Mouse (Mus musculus): ENCODE results near the gene Hsd11b1. TPM values are rescaled to one million over a fixed set of nuclear protein-coding genes. Genes with fewer than 3 reads are reported as not detected.

The Hsd11b1 gene
- 0.17 and 0.21 TPM in 2 replicates for polyA plus RNA-seq (2016; fragmentation: Nextera tagmentation; extraction: Ambion mirVana)

DNA sequence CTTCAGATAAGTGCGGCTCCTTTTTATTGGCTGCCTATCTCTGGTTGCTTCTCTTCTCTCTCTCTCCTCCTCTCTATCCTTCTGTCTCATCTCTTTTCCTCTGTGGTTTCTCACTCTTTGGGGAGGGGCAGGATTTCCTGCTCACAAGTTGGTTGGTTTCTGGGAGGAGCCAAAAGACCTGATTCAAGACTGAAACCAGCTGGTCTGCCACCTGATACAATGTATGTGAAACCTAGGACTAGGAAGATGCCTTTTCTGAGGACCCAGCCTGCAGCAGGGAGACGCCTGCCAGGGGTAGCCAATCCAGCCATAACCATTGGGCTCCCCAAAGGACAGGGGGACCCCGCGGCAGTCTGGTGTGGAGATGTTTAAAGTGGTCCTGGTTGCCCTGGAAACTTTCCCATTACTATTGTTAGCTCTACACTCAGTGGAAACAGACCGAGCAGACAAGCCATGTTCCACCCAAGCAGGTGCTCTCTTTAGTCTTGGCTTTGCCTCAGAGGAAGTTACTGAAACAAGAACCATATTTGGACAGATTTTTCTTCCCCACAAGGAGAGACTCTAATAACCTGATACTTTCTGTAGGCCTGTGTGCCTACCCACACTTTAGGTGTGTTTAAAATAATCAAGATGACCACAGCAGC, at the start of gene Hsd11b1:
Hsd11b1 (minus strand) TSS at position 121 of the 644 bp plus-strand sequence.
- Histone ChIP-seq H3K4me1 (no peaks in the 10 kb centered on the region), H3K4me3 (no peak within 1 kb of the TSS), H3K9ac (peak within 1 kb of the TSS; percentile 23; the same call in 1 of the 2 replicates), H3K36me3 (no peaks in the 10 kb centered on the region), H3K27ac (no peak within 1 kb of the TSS), H3K27me3 (no peaks in the 10 kb centered on the region), H3K4me2 (replicated peaks) (no peak within 1 kb of the TSS), H3K9me3 (replicated peaks) (no peaks in the 10 kb centered on the region)
- ATAC-seq (ENCODE audit: low FRiP score): no peak
- WGBS: 72% methylated on average over 5 of the region's 5 CpGs

DNA sequence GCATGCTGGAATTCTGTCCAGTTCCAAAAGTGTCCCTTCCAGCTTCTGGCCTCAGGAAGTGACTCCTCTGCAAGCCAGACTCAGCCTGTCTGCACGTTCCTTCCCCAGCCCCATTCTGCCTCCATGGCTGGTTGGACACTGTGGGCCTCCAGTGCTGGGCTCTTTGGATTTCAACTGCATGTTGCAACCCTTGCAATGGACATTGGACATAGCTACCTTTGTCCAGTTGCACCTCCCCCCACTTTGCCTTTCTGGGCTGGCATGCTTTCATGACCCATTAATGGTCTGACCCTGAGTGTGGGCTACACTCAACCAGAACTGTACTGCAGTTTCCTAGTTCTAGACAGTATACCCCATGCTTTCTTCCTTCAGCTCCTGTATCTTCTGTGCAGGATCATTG, 47.7 kb upstream of the Hsd11b1 start:
- WGBS: 88% methylated on average over 1 of the region's 1 CpGs
- ATAC-seq (ENCODE audit: low FRiP score): no peak
- no peaks in the 10 kb centered on the region for H3K4me1 ChIP-seq
- no peak overlapping the region for H3K4me2 ChIP-seq (replicated peaks)
- no peaks in the 10 kb centered on the region for H3K9me3 ChIP-seq (replicated peaks)
- no peaks in the 10 kb centered on the region for H3K36me3 ChIP-seq
- H3K27me3 ChIP-seq: no peaks in the 10 kb centered on the region
- H3K9ac ChIP-seq: no peak overlapping the region
- H3K4me3 ChIP-seq: no peak overlapping the region
- no peak overlapping the region for H3K27ac ChIP-seq

DNA sequence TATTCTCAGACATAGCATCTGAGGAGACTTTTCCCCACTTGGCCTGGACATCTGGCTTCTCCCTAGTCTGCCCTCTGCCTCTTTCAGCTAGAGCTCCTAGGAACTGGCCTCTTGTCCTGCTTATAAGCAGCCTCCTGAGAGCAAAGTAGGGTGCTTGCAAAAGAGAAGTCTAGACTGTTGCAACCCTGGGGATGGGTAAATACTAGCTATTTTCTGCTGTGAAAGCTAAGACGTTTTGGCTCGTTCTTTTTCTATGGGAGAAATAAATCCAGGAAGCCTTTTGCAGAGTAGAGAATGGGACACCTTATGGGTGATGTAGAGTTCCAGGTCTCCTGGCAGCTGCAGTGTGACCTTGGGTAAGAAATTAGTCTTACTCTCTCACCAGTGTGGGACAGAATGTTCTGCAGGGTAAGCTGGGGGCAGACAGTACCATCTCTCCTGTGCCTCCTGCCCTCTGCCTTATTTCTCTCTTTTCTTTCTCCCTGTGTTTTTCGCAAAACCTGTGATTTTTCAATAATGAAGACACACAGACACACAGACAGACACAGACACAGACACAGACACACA, 46.7 kb upstream of the Hsd11b1 start:
- Histone ChIP-seq H3K27me3 (no peaks in the 10 kb centered on the region), H3K9ac (no peak overlapping the region), H3K4me1 (no peaks in the 10 kb centered on the region), H3K36me3 (no peaks in the 10 kb centered on the region), H3K4me2 (replicated peaks) (no peak overlapping the region), H3K4me3 (no peak overlapping the region), H3K9me3 (replicated peaks) (no peaks in the 10 kb centered on the region), H3K27ac (no peak overlapping the region)
- no peak for ATAC-seq (ENCODE audit: low FRiP score)
- WGBS: 89% methylated on average over 3 of the region's 3 CpGs

DNA sequence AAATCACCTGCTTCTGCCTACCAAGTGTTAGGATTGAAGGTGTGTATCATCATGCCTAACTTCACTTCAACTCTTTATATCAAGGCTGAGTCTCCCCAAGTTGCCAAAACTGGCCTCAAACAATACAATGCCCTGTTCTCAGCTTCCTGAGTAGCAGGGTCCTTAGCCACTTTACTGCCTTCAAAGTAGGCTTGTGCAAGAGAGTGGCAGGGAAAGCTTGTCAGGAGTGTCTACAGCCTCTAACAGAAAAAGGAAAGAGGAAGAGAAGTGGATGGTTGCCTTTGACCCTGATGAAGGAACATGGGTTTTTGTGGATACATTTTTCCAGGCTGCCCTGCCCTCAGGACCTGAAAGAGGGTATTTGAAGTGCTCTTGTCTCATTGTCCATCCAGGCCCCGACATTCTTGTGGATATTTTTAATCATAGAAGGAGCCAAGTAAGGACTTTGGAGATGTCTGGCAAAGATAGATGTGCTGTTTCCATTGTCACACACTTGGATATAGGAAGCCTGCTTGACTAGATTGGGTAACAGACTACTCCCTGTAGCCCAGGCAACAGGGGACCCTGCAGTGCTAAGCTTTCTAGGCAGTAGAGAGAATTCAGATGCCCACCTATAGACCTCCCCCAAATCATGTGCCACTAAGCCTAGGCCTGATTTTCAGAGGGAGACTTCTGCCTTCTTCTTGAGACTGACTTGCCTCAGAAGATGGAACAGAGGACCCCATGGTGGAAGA, 46.1 kb upstream of the Hsd11b1 start:
- 80% methylated on average over 1 of the region's 1 CpGs for WGBS
- no peaks in the 10 kb centered on the region for H3K9me3 ChIP-seq (replicated peaks)
- no peak for ATAC-seq (ENCODE audit: low FRiP score)
- H3K9ac ChIP-seq: no peak overlapping the region
- no peaks in the 10 kb centered on the region for H3K27me3 ChIP-seq
- no peak overlapping the region for H3K4me3 ChIP-seq
- H3K27ac ChIP-seq: no peak overlapping the region
- H3K36me3 ChIP-seq: no peaks in the 10 kb centered on the region
- 0 out of 2 replicates have a peak, but pooled peaks cover 4% of the 10 kb centered on the region for H3K4me1 ChIP-seq
- no peak overlapping the region for H3K4me2 ChIP-seq (replicated peaks)

DNA sequence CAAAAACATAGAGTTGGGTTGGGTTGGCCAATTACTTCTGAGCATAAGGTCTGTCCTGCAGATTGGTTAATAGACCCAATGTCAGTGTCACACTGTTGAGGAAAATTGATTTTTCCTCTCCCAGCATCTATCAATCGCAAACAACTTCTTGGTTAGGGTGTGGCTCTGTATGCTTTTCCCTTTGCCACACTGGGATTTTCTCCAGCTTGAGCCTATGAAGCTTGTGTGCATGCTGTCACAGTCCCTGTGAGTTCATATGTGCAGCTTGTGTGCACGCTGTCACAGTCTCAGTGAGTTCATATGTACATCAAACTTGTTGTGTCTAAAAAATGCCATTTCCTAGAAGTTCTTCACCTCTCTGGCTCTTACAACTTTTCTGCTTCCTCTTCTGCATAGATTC, 43.0 kb upstream of the Hsd11b1 start:
- 0 out of 2 replicates have a peak, but pooled peaks cover 4% of the 10 kb centered on the region for H3K4me1 ChIP-seq
- no peak overlapping the region for H3K4me3 ChIP-seq
- 90% methylated on average over 2 of the region's 2 CpGs for WGBS
- no peaks in the 10 kb centered on the region; the same call in 1 of the 2 replicates for H3K27me3 ChIP-seq
- no peak overlapping the region for H3K27ac ChIP-seq
- H3K9me3 ChIP-seq (replicated peaks): no peaks in the 10 kb centered on the region
- H3K4me2 ChIP-seq (replicated peaks): no peak overlapping the region
- no peak overlapping the region for H3K9ac ChIP-seq
- no peak for ATAC-seq (ENCODE audit: low FRiP score)
- H3K36me3 ChIP-seq: no peaks in the 10 kb centered on the region

DNA sequence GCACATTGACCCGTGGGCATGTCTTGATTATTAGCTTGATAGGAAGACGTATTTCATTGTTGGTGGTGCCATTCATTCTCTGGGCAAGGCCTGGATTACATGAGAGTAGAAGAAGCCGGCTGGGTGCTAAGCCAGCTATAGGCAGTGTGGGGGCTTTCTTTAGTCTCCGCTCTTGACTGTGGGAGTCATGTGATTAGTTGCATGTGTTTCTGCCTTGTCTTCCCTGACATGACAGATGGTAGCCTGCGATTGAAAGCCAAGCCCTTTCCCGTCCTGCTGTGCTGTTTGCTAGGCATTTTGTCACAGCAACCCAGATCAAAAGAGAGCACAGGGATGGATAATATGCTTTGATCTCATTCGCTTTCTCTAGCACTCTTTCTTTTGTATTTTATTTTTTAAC, 41.5 kb upstream of the Hsd11b1 start:
- peak; percentile 83 for ATAC-seq (ENCODE audit: low FRiP score)
- Histone ChIP-seq H3K27ac (no peak overlapping the region), H3K4me2 (replicated peaks) (no peak overlapping the region), H3K4me3 (no peak overlapping the region), H3K9ac (no peak overlapping the region), H3K27me3 (no peaks in the 10 kb centered on the region; the same call in 1 of the 2 replicates), H3K9me3 (replicated peaks) (no peaks in the 10 kb centered on the region), H3K4me1 (0 out of 2 replicates have a peak, but pooled peaks cover 4% of the 10 kb centered on the region), H3K36me3 (no peaks in the 10 kb centered on the region)
- 14% methylated on average over 7 of the region's 7 CpGs for WGBS

DNA sequence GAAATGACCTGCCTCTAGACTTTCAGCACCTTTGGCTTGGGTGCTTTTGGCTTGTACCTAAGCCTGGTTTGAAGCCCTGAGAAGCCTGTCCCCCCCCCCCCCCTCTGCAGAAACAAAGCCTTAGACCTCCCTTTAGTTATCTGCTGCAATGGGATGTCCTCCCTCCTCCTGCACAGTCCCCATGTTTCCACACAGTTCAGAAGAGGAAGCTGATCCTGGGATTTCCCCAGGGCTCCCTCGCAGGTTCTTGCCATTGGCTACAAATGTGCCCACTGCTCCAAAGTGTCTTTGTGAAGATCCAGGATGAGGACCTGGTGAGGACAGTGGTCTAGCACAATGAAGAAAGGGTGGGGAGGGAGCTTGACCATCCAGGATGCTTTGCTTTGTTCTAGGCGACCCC, 39.2 kb upstream of the Hsd11b1 start:
- no peaks in the 10 kb centered on the region; the same call in 1 of the 2 replicates for H3K27me3 ChIP-seq
- ATAC-seq (ENCODE audit: low FRiP score): no peak
- no peaks in the 10 kb centered on the region for H3K9me3 ChIP-seq (replicated peaks)
- H3K36me3 ChIP-seq: no peaks in the 10 kb centered on the region
- H3K9ac ChIP-seq: no peak overlapping the region
- WGBS: 76% methylated on average over 2 of the region's 2 CpGs
- no peak overlapping the region for H3K27ac ChIP-seq
- no peak overlapping the region for H3K4me2 ChIP-seq (replicated peaks)
- 0 out of 2 replicates have a peak, but pooled peaks cover 4% of the 10 kb centered on the region for H3K4me1 ChIP-seq
- H3K4me3 ChIP-seq: no peak overlapping the region

DNA sequence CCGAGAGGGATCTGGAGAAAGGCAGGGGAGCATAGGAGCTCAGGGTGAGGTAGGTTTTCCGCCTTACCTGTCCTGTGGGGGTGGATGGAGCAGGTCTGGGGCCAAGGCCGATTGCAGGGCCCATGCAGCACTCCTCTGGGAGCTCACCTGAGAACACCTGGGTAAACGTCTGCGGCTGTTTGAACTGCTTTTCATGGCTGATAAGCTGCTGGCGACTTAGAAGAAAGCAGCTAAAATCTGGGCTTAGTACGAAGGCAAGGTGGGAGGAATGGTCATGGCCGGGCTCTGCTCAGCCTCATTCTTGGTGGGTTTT, 38.2 kb upstream of the Hsd11b1 start:
- 66% methylated on average over 8 of the region's 8 CpGs for WGBS
- 0 out of 2 replicates have a peak, but pooled peaks cover 4% of the 10 kb centered on the region for H3K4me1 ChIP-seq
- no peak overlapping the region for H3K4me2 ChIP-seq (replicated peaks)
- H3K36me3 ChIP-seq: no peaks in the 10 kb centered on the region
- no peak overlapping the region for H3K27ac ChIP-seq
- H3K9me3 ChIP-seq (replicated peaks): no peaks in the 10 kb centered on the region
- no peak overlapping the region for H3K4me3 ChIP-seq
- no peaks in the 10 kb centered on the region; the same call in 1 of the 2 replicates for H3K27me3 ChIP-seq
- H3K9ac ChIP-seq: no peak overlapping the region
- ATAC-seq (ENCODE audit: low FRiP score): no peak

DNA sequence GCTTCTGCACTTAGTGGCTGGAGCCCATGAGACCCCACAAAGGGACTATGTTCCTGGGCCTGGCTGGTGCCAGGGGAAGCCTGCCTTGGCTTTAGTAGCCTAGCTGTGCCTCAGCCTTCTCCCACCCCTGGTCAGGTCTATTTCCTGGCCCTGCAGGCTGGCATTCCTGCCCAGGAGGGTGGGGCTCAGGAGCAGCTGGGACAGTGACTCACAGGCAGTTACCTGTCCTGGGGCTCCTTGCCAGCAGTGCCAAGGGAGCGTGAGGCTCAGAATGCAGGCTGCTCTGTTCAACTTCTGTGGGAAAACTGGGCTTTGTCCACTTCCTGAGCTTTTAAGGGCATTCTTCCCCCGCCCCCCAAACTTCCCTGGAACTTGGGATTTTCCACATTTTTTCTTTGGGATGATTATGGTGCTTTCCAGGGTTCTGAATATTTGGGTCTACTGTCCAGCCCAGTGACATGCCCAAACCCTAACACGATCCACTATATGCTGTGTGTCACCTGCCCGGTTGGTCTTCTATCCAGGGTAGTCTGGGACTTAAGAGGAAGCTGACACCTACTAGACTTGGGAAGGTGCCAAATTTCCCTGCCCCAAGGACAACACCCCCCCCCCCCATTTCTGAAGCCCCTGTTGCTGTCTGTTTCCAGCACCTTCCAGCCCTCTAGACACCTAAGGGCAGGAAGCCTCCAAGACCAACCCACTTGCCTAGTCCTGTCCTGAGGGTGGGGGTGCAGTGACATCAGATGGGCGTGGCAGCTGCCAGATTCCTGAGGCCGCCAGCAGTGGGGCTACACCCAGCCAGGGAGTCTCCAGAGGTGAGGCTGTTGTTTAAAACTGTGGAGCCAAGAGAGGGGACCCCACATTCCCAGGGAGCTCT, 37.6 kb upstream of the Hsd11b1 start:
- ATAC-seq (ENCODE audit: low FRiP score): no peak
- Histone ChIP-seq H3K4me3 (no peak overlapping the region), H3K4me1 (0 out of 2 replicates have a peak, but pooled peaks cover 4% of the 10 kb centered on the region), H3K27ac (no peak overlapping the region), H3K4me2 (replicated peaks) (no peak overlapping the region), H3K36me3 (no peaks in the 10 kb centered on the region), H3K9ac (no peak overlapping the region), H3K9me3 (replicated peaks) (no peaks in the 10 kb centered on the region), H3K27me3 (no peaks in the 10 kb centered on the region; the same call in 1 of the 2 replicates)
- 76% methylated on average over 6 of the region's 6 CpGs for WGBS

DNA sequence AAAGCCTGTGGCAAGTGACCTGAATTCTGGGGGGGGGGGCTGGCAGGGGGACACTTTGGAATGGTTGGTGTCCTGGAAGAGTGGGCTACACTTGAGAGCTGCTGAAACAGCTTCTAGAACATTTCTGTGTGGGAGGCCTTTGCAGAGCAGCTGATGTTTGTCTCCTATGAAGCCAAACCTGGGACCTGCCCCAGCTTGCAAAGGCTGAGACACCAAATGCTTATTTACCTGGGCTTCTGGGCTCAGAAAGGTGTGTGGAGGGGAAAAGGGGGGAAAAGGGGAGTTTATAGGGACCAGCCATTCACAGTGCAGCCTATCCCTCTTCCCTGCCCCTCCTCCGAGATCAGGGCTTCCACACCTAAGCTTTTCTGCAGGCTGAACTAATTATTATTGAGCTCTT, 36.1 kb upstream of the Hsd11b1 start:
- H3K27me3 ChIP-seq: no peaks in the 10 kb centered on the region; the same call in 1 of the 2 replicates
- no peak overlapping the region for H3K4me3 ChIP-seq
- H3K9me3 ChIP-seq (replicated peaks): no peaks in the 10 kb centered on the region
- no peak for ATAC-seq (ENCODE audit: low FRiP score)
- no peak overlapping the region for H3K4me2 ChIP-seq (replicated peaks)
- WGBS: 73% methylated on average over 1 of the region's 1 CpGs
- no peak overlapping the region for H3K27ac ChIP-seq
- no peaks in the 10 kb centered on the region for H3K36me3 ChIP-seq
- H3K9ac ChIP-seq: no peak overlapping the region
- no peaks in the 10 kb centered on the region for H3K4me1 ChIP-seq

DNA sequence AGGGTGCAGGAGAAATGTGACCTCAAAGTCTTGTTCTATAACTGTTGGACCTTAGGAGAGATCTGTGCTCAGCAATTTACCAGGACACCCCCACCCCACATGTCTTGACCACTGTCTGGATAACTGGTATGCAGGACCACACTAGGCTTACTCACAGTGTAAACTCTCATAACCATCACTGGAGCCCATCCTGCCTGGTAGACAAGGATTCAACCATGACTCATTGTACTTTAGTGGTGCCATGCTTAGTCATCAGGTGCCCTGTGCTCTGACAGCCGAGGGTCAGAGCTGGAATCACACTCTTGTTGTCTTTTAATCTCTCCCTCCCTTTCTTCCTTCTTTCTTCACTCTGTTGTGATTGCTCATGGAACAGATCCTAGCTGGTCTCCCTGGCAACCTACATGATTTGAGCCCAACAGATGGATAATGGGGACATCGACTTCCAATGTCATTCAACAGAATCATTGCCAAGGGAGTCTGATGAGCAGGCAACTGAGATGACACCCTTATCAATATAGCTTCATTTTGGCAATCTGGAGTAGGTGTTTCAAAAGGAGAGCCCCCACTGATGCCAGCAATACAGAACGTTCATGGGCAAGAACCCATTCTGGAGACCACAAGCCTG, 34.4 kb upstream of the Hsd11b1 start:
- ATAC-seq (ENCODE audit: low FRiP score): no peak
- Histone ChIP-seq H3K4me2 (replicated peaks) (no peak overlapping the region), H3K36me3 (no peaks in the 10 kb centered on the region), H3K27ac (no peak overlapping the region), H3K9ac (no peak overlapping the region), H3K4me3 (no peak overlapping the region), H3K4me1 (no peaks in the 10 kb centered on the region), H3K9me3 (replicated peaks) (no peaks in the 10 kb centered on the region), H3K27me3 (no peaks in the 10 kb centered on the region; the same call in 1 of the 2 replicates)
- WGBS: 77% methylated on average over 3 of the region's 3 CpGs

Data from hindbrain, embryonic 12.5 days (tissue).